In the genomic region with DNA sequence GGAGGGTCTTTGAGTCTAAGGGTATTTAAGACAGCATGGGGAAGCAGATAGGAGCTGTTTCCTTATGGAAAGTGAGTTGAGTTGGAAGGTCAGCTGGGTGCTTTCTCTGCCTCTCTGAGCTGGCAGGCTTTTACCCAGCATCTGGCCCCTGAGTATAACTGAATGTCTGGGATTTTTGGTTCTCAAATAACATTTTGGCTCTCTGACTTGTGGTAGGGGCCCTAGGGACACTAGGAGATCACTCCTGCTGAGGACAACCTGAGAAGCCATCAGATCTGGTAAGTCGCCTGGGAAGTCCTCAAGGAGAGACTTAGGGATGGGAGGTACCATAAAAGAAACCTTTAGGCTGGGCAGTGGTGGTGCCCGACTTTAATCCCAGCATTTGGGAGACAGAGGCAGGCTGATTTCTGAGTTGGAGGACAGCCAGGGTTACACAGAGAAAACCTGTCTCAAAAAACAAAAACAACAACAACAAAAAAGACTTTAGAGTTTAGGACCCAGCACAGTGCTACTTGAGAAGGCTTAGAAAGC, we compare ENCODE assay signal across 8 mouse cellular contexts. TPM values are rescaled to one million over a fixed set of nuclear protein-coding genes. Genes with fewer than 3 reads are reported as not detected.
A peak's percentile ranks its signal among the peaks of the same experiment; 100 is the strongest.
DNase-seq lines count a peak whose midpoint lies in the region; ATAC-seq lines count a peak whose summit lies in the region.
"Had no signal": no experiment of that assay in that cellular context is flagged by ENCODE, and none has a peak within 500 bp of the region (broad histone marks: within the 10 kb centered on the region; RNA-seq: fewer than 3 reads in every experiment).

Gene Coil (plus strand): TSS at position 51 of the 531 bp plus-strand sequence.

- peaks cover 5% of the 10 kb centered on the region for H3K4me1 ChIP-seq in embryonic facial prominence, embryonic 14.5 days (ENCODE audit: control insufficient read depth, insufficient read depth, low read length)
- H3K4me1 ChIP-seq in stomach, embryonic 16.5 days (ENCODE audit: control insufficient read depth, insufficient read depth, low read length), result 0 out of 2 replicates have a peak, but pooled peaks cover 4% of the 10 kb centered on the region

- H3K27me3 ChIP-seq in embryonic facial prominence, embryonic 14.5 days (replicated peaks; ENCODE audit: control insufficient read depth, insufficient read depth, low read length), result no peaks in the 10 kb centered on the region
- H3K27me3 ChIP-seq in stomach, embryonic 16.5 days (ENCODE audit: control insufficient read depth, insufficient read depth, low read length), result no peaks in the 10 kb centered on the region
- H3K27me3 ChIP-seq: liver, embryonic 13.5 days had no signal

- H3K4me2 ChIP-seq in embryonic facial prominence, embryonic 14.5 days (ENCODE audit: low read depth, low read length), result no peak within 1 kb of the TSS
- no peak within 1 kb of the TSS for H3K4me2 ChIP-seq in stomach, embryonic 16.5 days (ENCODE audit: low read depth, low read length)
- H3K4me2 ChIP-seq: liver, embryonic 13.5 days had no signal

- 24% methylated on average over 2 of the region's 2 CpGs for WGBS in embryonic facial prominence, embryonic 14.5 days
- WGBS in stomach, embryonic 16.5 days, result 42% methylated on average over 2 of the region's 2 CpGs

- H3K9ac ChIP-seq in embryonic facial prominence, embryonic 14.5 days (ENCODE audit: low read depth, low read length), result no peak within 1 kb of the TSS
- H3K9ac ChIP-seq in stomach, embryonic 16.5 days (ENCODE audit: low read length), result no peak within 1 kb of the TSS
- H3K9ac ChIP-seq: liver, embryonic 13.5 days had no signal

- no peaks in the 10 kb centered on the region for H3K36me3 ChIP-seq in embryonic facial prominence, embryonic 14.5 days (ENCODE audit: control insufficient read depth, insufficient read depth, low read length)
- H3K36me3 ChIP-seq in stomach, embryonic 16.5 days (ENCODE audit: control insufficient read depth, insufficient read depth, low read length), result no peaks in the 10 kb centered on the region
- H3K36me3 ChIP-seq: liver, embryonic 13.5 days had no signal

- H3K27ac ChIP-seq in embryonic facial prominence, embryonic 14.5 days (replicated peaks; ENCODE audit: low read depth, low read length), result no peak within 1 kb of the TSS
- no peak within 1 kb of the TSS for H3K27ac ChIP-seq in stomach, embryonic 16.5 days (ENCODE audit: low read length)
- H3K27ac ChIP-seq: liver, embryonic 13.5 days had no signal

- no peaks in the 10 kb centered on the region for H3K9me3 ChIP-seq in embryonic facial prominence, embryonic 14.5 days (ENCODE audit: control insufficient read depth, low read length)
- H3K9me3 ChIP-seq in stomach, embryonic 16.5 days (replicated peaks; ENCODE audit: control insufficient read depth, low read length), result no peaks in the 10 kb centered on the region
- H3K9me3 ChIP-seq: liver, embryonic 13.5 days had no signal

- no peak for ATAC-seq in embryonic facial prominence, embryonic 14.5 days (ENCODE audit: low read depth)
- ATAC-seq in stomach, embryonic 16.5 days (ENCODE audit: insufficient read depth, low FRiP score), result no peak; the same call in 1 of the 2 replicates
- ATAC-seq in inflammation-experienced regulatory T-cells, adult 6 months, result no peak

- peak; percentile 30 for DNase-seq in kidney, postnatal 14 days
- no peak for DNase-seq in kidney, adult 8-10 months
- peak; percentile 47 for DNase-seq in adipocyte (ENCODE audit: low spot score)
- DNase-seq in embryonic facial prominence, embryonic 14.5 days (ENCODE audit: low spot score), result peak; percentile 41
- DNase-seq in left cerebral cortex, postnatal 14 days (ENCODE audit: low spot score in 2 of 2), result peak in 1 of 2 experiments; percentile 28
- DNase-seq: liver, embryonic 13.5 days had no signal

- no peak within 1 kb of the TSS for H3K4me3 ChIP-seq in embryonic facial prominence, embryonic 14.5 days (ENCODE audit: low read depth, low read length)
- H3K4me3 ChIP-seq in stomach, embryonic 16.5 days (replicated peaks; ENCODE audit: low read length), result no peak within 1 kb of the TSS
- H3K4me3 ChIP-seq: liver, embryonic 13.5 days had no signal

- intact Hi-C loops in left cerebral cortex, postnatal 14 days (cut with DNase I), result loop anchor here (5.0 kb wide), 1 partner anchor 63 kb away; no protein-coding TSS in a partner anchor

RNA-seq across cellular contexts. Expression of gene Coil, which starts in this region (rescaled TPM):
- polyA plus RNA-seq in embryonic facial prominence, embryonic 14.5 days (2014; fragmentation: Nextera tagmentation; extraction: Ambion mirVana), result 9.4 and 10.0 TPM in 2 replicates
- total RNA-seq in left cerebral cortex, postnatal 14 days (2021), result 10 to 100 TPM; 20.4 to 20.9 TPM
- 10.1 and 10.7 TPM in 2 replicates for polyA plus RNA-seq in stomach, embryonic 16.5 days (2015; fragmentation: Nextera tagmentation; extraction: Ambion mirVana)
- 1 to 10 TPM; 5.3 to 8.3 (median 7.7) TPM for polyA plus RNA-seq in inflammation-experienced regulatory T-cells, adult 6 months (2017; shearing (Covaris generic))

Comparison
In these comparisons a context has a peak if more than half of its experiments do, and no peak if none do; other contexts are left out.
1. DNase-seq: peak in kidney, postnatal 14 days (single experiment), adipocyte (single experiment) and embryonic facial prominence, embryonic 14.5 days (single experiment); none in kidney, adult 8-10 months (0 of 2).